ENCODE assay signal across 8 mouse cellular contexts in the genomic region with DNA sequence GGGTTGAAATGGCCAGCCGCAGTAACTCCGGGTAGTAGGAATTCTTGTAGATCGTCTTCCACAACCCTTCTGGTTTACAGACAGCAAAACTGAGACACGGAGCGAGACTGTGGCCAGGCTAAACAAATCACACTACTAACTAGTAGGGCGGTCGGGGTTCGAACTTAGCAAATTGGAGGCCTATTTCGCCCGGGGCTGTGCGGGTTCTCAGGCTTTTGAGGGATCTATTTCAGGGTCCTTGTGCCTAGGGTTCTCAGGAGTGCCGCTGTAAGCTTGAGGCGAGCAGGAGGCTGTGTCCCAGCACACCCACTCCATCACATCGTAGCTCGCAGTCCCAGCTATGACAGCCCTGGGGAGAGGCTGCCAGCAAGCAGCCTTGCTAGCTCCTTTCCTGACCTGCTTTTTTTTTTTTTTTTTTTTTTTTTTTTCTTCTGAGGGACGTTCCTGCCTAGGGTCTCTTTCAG. TPM values are rescaled to one million over a fixed set of nuclear protein-coding genes. Genes with fewer than 3 reads are reported as not detected.
A peak's percentile ranks its signal among the peaks of the same experiment; 100 is the strongest.
DNase-seq lines count a peak whose midpoint lies in the region; ATAC-seq and TF ChIP-seq lines count a peak whose summit lies in the region.

No protein-coding gene starts in this region.

- H3K36me3 ChIP-seq in heart, embryonic 12.5 days: no peaks in the 10 kb centered on the region
- peaks cover 0 to 6% of the 10 kb centered on the region in 2 experiments; a peak in 1 of 4 replicates for H3K36me3 ChIP-seq in MEL (ENCODE audit: control insufficient read depth in 1 of 2, insufficient read depth in 2 of 2, low read length in 2 of 2)
- no peaks in the 10 kb centered on the region for H3K36me3 ChIP-seq in erythroblast, embryonic 14.5 days (ENCODE audit: control insufficient read depth)
- H3K36me3 ChIP-seq in intestine, postnatal 0 days (ENCODE audit: control insufficient read depth, insufficient read depth): no peaks in the 10 kb centered on the region
- H3K36me3 ChIP-seq in megakaryocyte, embryonic 14.5 days (replicated peaks; ENCODE audit: low read length): no peaks in the 10 kb centered on the region

- H3K9me3 ChIP-seq in heart, embryonic 12.5 days (replicated peaks): no peaks in the 10 kb centered on the region
- H3K9me3 ChIP-seq in MEL (replicated peaks; ENCODE audit: insufficient read depth, low read length): no peaks in the 10 kb centered on the region
- H3K9me3 ChIP-seq in erythroblast, embryonic 14.5 days (ENCODE audit: control insufficient read depth, low read length): no peaks in the 10 kb centered on the region
- no peaks in the 10 kb centered on the region for H3K9me3 ChIP-seq in intestine, postnatal 0 days (ENCODE audit: control insufficient read depth)
- H3K9me3 ChIP-seq in megakaryocyte, embryonic 14.5 days: no peaks in the 10 kb centered on the region

- H3K9ac ChIP-seq in heart, embryonic 12.5 days: peak overlapping the region; percentile 72
- peak overlapping the region; percentile 73 for H3K9ac ChIP-seq in MEL (ENCODE audit: control insufficient read depth, low read depth, low read length, poor library complexity, severe bottlenecking)
- H3K9ac ChIP-seq in intestine, postnatal 0 days (ENCODE audit: low read depth, low read length): peak overlapping the region; percentile 57

- no peak for DNase-seq in heart, adult 9 months (ENCODE audit: low spot score in 2 of 2)
- no peak for DNase-seq in MEL (ENCODE audit: low read depth, low spot score)
- DNase-seq in testis, postnatal 10 days (ENCODE audit: low spot score): peak; percentile 50

- WGBS in heart, embryonic 12.5 days: 0% methylated on average over 16 of the region's 16 CpGs
- WGBS in intestine, postnatal 0 days: under 1% methylated on average over 16 of the region's 16 CpGs

- peak overlapping the region; percentile 61; the same call in 1 of the 2 replicates for H3K27ac ChIP-seq in heart, embryonic 12.5 days (ENCODE audit: poor library complexity, severe bottlenecking)
- H3K27ac ChIP-seq in MEL (ENCODE audit: control insufficient read depth, low read depth, low read length): peak overlapping the region; percentile 10
- no peak overlapping the region for H3K27ac ChIP-seq in intestine, postnatal 0 days (ENCODE audit: low read depth, low read length)

- peaks cover 5% of the 10 kb centered on the region for H3K4me1 ChIP-seq in heart, embryonic 12.5 days (replicated peaks)
- H3K4me1 ChIP-seq in MEL (ENCODE audit: control insufficient read depth in 1 of 2, insufficient read depth in 2 of 2, low read length in 2 of 2): no peaks in the 10 kb centered on the region; a peak in 1 of 4 replicates
- H3K4me1 ChIP-seq in erythroblast, embryonic 14.5 days (ENCODE audit: control insufficient read depth): peaks cover 17% of the 10 kb centered on the region
- H3K4me1 ChIP-seq in intestine, postnatal 0 days (replicated peaks; ENCODE audit: control insufficient read depth, insufficient read depth, low read length): no peaks in the 10 kb centered on the region
- peaks cover 23% of the 10 kb centered on the region for H3K4me1 ChIP-seq in megakaryocyte, embryonic 14.5 days

- H3K4me2 ChIP-seq in heart, embryonic 12.5 days: peak overlapping the region; percentile 73
- peak overlapping the region; percentile 77 for H3K4me2 ChIP-seq in intestine, postnatal 0 days (replicated peaks; ENCODE audit: low read depth)

- TF ChIP-seq RAD21 in MEL (IDR thresholded peaks at IDR 0.05; ENCODE audit: low read depth, low read length): no peak

- peaks cover 5% of the 10 kb centered on the region; the same call in 1 of the 2 replicates for H3K27me3 ChIP-seq in heart, embryonic 12.5 days (replicated peaks)
- no peaks in the 10 kb centered on the region for H3K27me3 ChIP-seq in MEL (ENCODE audit: control insufficient read depth in 1 of 2, insufficient read depth in 2 of 2, low read length in 2 of 2)
- H3K27me3 ChIP-seq in erythroblast, embryonic 14.5 days (ENCODE audit: control insufficient read depth): no peaks in the 10 kb centered on the region
- no peaks in the 10 kb centered on the region for H3K27me3 ChIP-seq in intestine, postnatal 0 days (replicated peaks; ENCODE audit: control insufficient read depth, insufficient read depth, low read length)
- peaks cover 3% of the 10 kb centered on the region for H3K27me3 ChIP-seq in megakaryocyte, embryonic 14.5 days (replicated peaks)

- no peaks in the 10 kb centered on the region; the same call in 1 of the 2 replicates for H3K79me2 ChIP-seq in MEL (ENCODE audit: control insufficient read depth, insufficient read depth, low read length, poor library complexity)

- peak; percentile 55; the same call in 1 of the 2 replicates for ATAC-seq in heart, embryonic 12.5 days (ENCODE audit: insufficient number of reproducible peaks, low FRiP score)
- peak; percentile 49; the same call in 1 of the 2 replicates for ATAC-seq in intestine, postnatal 0 days
- ATAC-seq in monocyte, adult 5-6 weeks (replicated peaks; ENCODE audit: insufficient number of reproducible peaks, low FRiP score, low TSS enrichment, poor library complexity, severe bottlenecking): no peak

- no peak for TF ChIP-seq CTCF in MEL (IDR thresholded peaks at IDR 0.05 in 2 of 3, conservative IDR thresholded peaks at IDR 0.05 in 1 of 3; ENCODE audit: control insufficient read depth in 1 of 3, insufficient read depth in 1 of 3, low read depth in 2 of 3, low read length in 3 of 3, poor library complexity in 1 of 3, severe bottlenecking in 1 of 3)
- no peak for TF ChIP-seq CTCF in intestine, postnatal 0 days (IDR thresholded peaks at IDR 0.05; ENCODE audit: low read depth)

- no peak for TF ChIP-seq EP300 in MEL (IDR thresholded peaks at IDR 0.05; ENCODE audit: low read depth in 1 of 2, low read length in 2 of 2)

- TF ChIP-seq POLR2A in MEL (IDR thresholded peaks at IDR 0.05; ENCODE audit: control insufficient read depth in 1 of 2, insufficient read depth in 1 of 2, low read depth in 1 of 2, low read length in 2 of 2, poor library complexity in 1 of 2): no peak

- H3K4me3 ChIP-seq in heart, embryonic 12.5 days: peak overlapping the region; percentile 59
- peak overlapping the region; percentile 69 to 95 for H3K4me3 ChIP-seq in MEL (ENCODE audit: control insufficient read depth in 1 of 2, insufficient read depth in 1 of 2, low read depth in 2 of 2, low read length in 2 of 2)
- H3K4me3 ChIP-seq in erythroblast, embryonic 14.5 days (replicated peaks): peak overlapping the region; percentile 83
- H3K4me3 ChIP-seq in intestine, postnatal 0 days (ENCODE audit: low read depth, low read length): peak overlapping the region; percentile 62
- peak overlapping the region; percentile 97 for H3K4me3 ChIP-seq in megakaryocyte, embryonic 14.5 days (replicated peaks)

TF ChIP-seq in MEL, 35 proteins besides CTCF, POLR2A, EP300 and RAD21:
- TF ChIP-seq POLR2AphosphoS2 (IDR thresholded peaks at IDR 0.05; ENCODE audit: low read length) (no peak), BHLHE40 (IDR thresholded peaks at IDR 0.05; ENCODE audit: borderline replicate concordance, low read depth, low read length) (no peak), GABPA (IDR thresholded peaks at IDR 0.05; ENCODE audit: low read depth, low read length) (no peak), ZNF384 (IDR thresholded peaks at IDR 0.05; ENCODE audit: low read depth, low read length) (peak; percentile 85), ZMIZ1 (IDR thresholded peaks at IDR 0.05; ENCODE audit: low read depth, low read length) (no peak), ZC3H11A (IDR thresholded peaks at IDR 0.05; ENCODE audit: low read depth, low read length) (no peak)

RNA-seq across cellular contexts. Expression of a gene that starts 0.4 kb away (rescaled TPM):
- polyA plus RNA-seq in heart, embryonic 12.5 days (2016; fragmentation: Nextera tagmentation; extraction: Ambion mirVana): 9.0 and 9.4 TPM in 2 replicates
- total RNA-seq in MEL (2012; rRNA removed): 5.5 and 5.9 TPM in 2 replicates
- polyA plus RNA-seq in MEL (2012; ENCODE audit: insufficient read depth in 1 of 2, insufficient read length in 2 of 2, low read depth in 1 of 2, low replicate concordance in 2 of 2, missing spikeins in 1 of 2): 1 to 10 TPM in 1 of 2 experiments, not detected in 1; 5.4 TPM
- polyA plus RNA-seq in erythroblast, embryonic 14.5 days (2012): 0.02 and 0.04 TPM in 2 replicates
- polyA plus RNA-seq in intestine, postnatal 0 days (2015; fragmentation: Nextera tagmentation; extraction: Ambion mirVana): 1.9 and 2.2 TPM in 2 replicates
- polyA plus RNA-seq in megakaryocyte, embryonic 14.5 days (2012; ENCODE audit: insufficient read depth, low replicate concordance): 0.23 TPM in 1 of 2 replicates, not detected in the other
- total RNA-seq in monocyte, adult 5-6 weeks (2017): 12.2 to 21.3 TPM (median 17.6 TPM) in 3 replicates

RNA-seq across cellular contexts. Expression of a gene that starts 55.4 kb away (rescaled TPM):
- polyA plus RNA-seq in heart, embryonic 12.5 days (2016; fragmentation: Nextera tagmentation; extraction: Ambion mirVana): not detected in 2 replicates
- total RNA-seq in MEL (2012; rRNA removed): not detected in 2 replicates
- not detected for polyA plus RNA-seq in MEL (2012; ENCODE audit: insufficient read depth in 1 of 2, insufficient read length in 2 of 2, low read depth in 1 of 2, low replicate concordance in 2 of 2, missing spikeins in 1 of 2)
- polyA plus RNA-seq in erythroblast, embryonic 14.5 days (2012): not detected in 2 replicates
- not detected in 2 replicates for polyA plus RNA-seq in intestine, postnatal 0 days (2015; fragmentation: Nextera tagmentation; extraction: Ambion mirVana)
- not detected in 2 replicates for polyA plus RNA-seq in megakaryocyte, embryonic 14.5 days (2012; ENCODE audit: insufficient read depth, low replicate concordance)
- total RNA-seq in monocyte, adult 5-6 weeks (2017): 0.32 TPM in 1 of 3 replicates, not detected in the others
